Mouse (Mus musculus) heart, adult 18-20 months (tissue): Measurements from ENCODE around the gene Rbbp6. TPM values are rescaled to one million over a fixed set of nuclear protein-coding genes. Genes with fewer than 3 reads are reported as not detected.

ENCODE experiments used
- DNase-seq, 2 experiments: peaks; one replicate each; pipeline ENCODE4 v3.0.0; 2021 to 2022; ENCODE audit warnings: mixed read lengths in 1 of 2
- long read RNA-seq, 2 experiments: library from polyadenylated mRNA; stranded (forward); transcript quantifications; one replicate each; pipeline ENCODE4 v2.0.0; 2021
- total RNA-seq, 2 experiments: library from RNA; stranded (reverse); gene quantifications; 2 replicates each; pipeline ENCODE4 v1.2.3; 2021

Rbbp6 gene
- total RNA-seq = 10 to 100 TPM; 26.6 to 34.3 TPM
- long read RNA-seq, experiment 1, full-length matches to known transcripts = 19 of 25 reads
- long read RNA-seq, experiment 1, partial matches to known transcripts = 1 of 25 reads
- long read RNA-seq, experiment 1, other reads (novel, unspliced or antisense) = 5 of 25 reads
- long read RNA-seq, experiment 2, full-length matches to known transcripts = 5 of 11 reads
- long read RNA-seq, experiment 2, partial matches to known transcripts = 1 of 11 reads
- long read RNA-seq, experiment 2, other reads (novel, unspliced or antisense) = 5 of 11 reads

- no peak for DNase-seq
Measured at GRCm38 (mm10) chr7:122965386-122965785, at the start of gene Rbbp6. Gene Rbbp6, plus strand, starts transcription at chr7:122965686.

GRCm38 (mm10) chr7:122919728-122920582 lies 45.5 kb upstream of the Rbbp6 start:
- DNase-seq = peak; percentile 40 to 71

GRCm38 (mm10) chr7:122921537-122921936 lies 43.9 kb upstream of the Rbbp6 start:
- DNase-seq = no peak

- DNase-seq = no peak
Measured at GRCm38 (mm10) chr7:122924256-122924655, 41.2 kb upstream of the Rbbp6 start.

GRCm38 (mm10) chr7:122930494-122930893 lies 35.0 kb upstream of the Rbbp6 start:
- peak; percentile 42 to 51 for DNase-seq

- DNase-seq = no peak
Measured at GRCm38 (mm10) chr7:122932171-122932570, 33.3 kb upstream of the Rbbp6 start.

- no peak for DNase-seq
Measured at GRCm38 (mm10) chr7:122936626-122937025, 28.9 kb upstream of the Rbbp6 start.

- DNase-seq = no peak
Measured at GRCm38 (mm10) chr7:122938197-122938596, 27.3 kb upstream of the Rbbp6 start.

GRCm38 (mm10) chr7:122939181-122939580 lies 26.3 kb upstream of the Rbbp6 start:
- no peak for DNase-seq

GRCm38 (mm10) chr7:122940371-122941075 lies 25.0 kb upstream of the Rbbp6 start:
- DNase-seq = no peak

- DNase-seq = no peak
Measured at GRCm38 (mm10) chr7:122942111-122942510, 23.4 kb upstream of the Rbbp6 start.

GRCm38 (mm10) chr7:122945149-122945548 lies 20.3 kb upstream of the Rbbp6 start:
- peak; percentile 76 to 89 for DNase-seq

- DNase-seq = no peak
Measured at GRCm38 (mm10) chr7:122949268-122949667, 16.2 kb upstream of the Rbbp6 start.

- DNase-seq = no peak
Measured at GRCm38 (mm10) chr7:122951464-122951863, 14.0 kb upstream of the Rbbp6 start.

- DNase-seq = no peak
Measured at GRCm38 (mm10) chr7:122952066-122952465, 13.4 kb upstream of the Rbbp6 start.

- DNase-seq = no peak
Measured at GRCm38 (mm10) chr7:122954451-122955225, 10.8 kb upstream of the Rbbp6 start.

GRCm38 (mm10) chr7:122955226-122955955 lies 10.1 kb upstream of the Rbbp6 start:
- peak; percentile 50 to 61 for DNase-seq

- no peak for DNase-seq
Measured at GRCm38 (mm10) chr7:122968751-122969150, 3.3 kb downstream of the Rbbp6 start.

- peak; percentile 94 to 95 for DNase-seq
Measured at GRCm38 (mm10) chr7:122969231-122970032, 3.9 kb downstream of the Rbbp6 start.

GRCm38 (mm10) chr7:122970119-122970781 lies 4.8 kb downstream of the Rbbp6 start:
- DNase-seq = peak; percentile 63 to 67
